10 mouse cellular contexts compared by ENCODE assay signal in genomic region chr6:59022621-59023020, GRCm38 (mm10). TPM values are rescaled to one million over a fixed set of nuclear protein-coding genes. Genes with fewer than 3 reads are reported as not detected.
DNase-seq lines count a peak whose midpoint lies in the region; ATAC-seq and TF ChIP-seq lines count a peak whose summit lies in the region.
"Had no signal": no experiment of that assay in that cellular context is flagged by ENCODE, and none has a peak within 500 bp of the region (broad histone marks: within the 10 kb centered on the region; RNA-seq: fewer than 3 reads in every experiment).

No protein-coding gene starts in this region.

- no peak for TF ChIP-seq CTCF in gastrocnemius, adult 2 months (IDR thresholded peaks at IDR 0.05)
- TF ChIP-seq CTCF in kidney, adult 2 months (conservative IDR thresholded peaks at IDR 0.05; ENCODE audit: insufficient read depth, insufficient read length, low read depth, low read length): no peak

- H3K9me3 ChIP-seq in midbrain, embryonic 14.5 days (ENCODE audit: control insufficient read depth, low read length): no peaks in the 10 kb centered on the region
- no peaks in the 10 kb centered on the region for H3K9me3 ChIP-seq in midbrain, embryonic 11.5 days (ENCODE audit: control insufficient read depth, low read length)

- WGBS in kidney, adult 2 months: 38% methylated on average over 2 of the region's 2 CpGs
- 83% methylated on average over 2 of the region's 2 CpGs for WGBS in midbrain, embryonic 14.5 days
- WGBS in midbrain, embryonic 11.5 days: 93% methylated on average over 2 of the region's 2 CpGs

- peak overlapping the region; percentile 82 for H3K4me3 ChIP-seq in gastrocnemius, adult 2 months
- peak overlapping the region; percentile 21 for H3K4me3 ChIP-seq in kidney, adult 2 months (ENCODE audit: insufficient read depth, low read depth, low read length)
- no peak overlapping the region for H3K4me3 ChIP-seq in midbrain, embryonic 14.5 days (replicated peaks; ENCODE audit: low read depth, low read length)
- H3K4me3 ChIP-seq in midbrain, embryonic 11.5 days (ENCODE audit: low read depth, low read length): no peak overlapping the region

- no peak for ATAC-seq in midbrain, embryonic 14.5 days (ENCODE audit: low FRiP score, low TSS enrichment)
- ATAC-seq in midbrain, embryonic 11.5 days (ENCODE audit: low FRiP score): no peak
- ATAC-seq in megakaryocyte, adult 5-6 weeks (ENCODE audit: poor library complexity, severe bottlenecking): no peak
- no peak for ATAC-seq in erythroblast, adult 5-6 weeks (replicated peaks; ENCODE audit: low FRiP score, poor library complexity, severe bottlenecking)

- peak overlapping the region; percentile 85 for H3K27ac ChIP-seq in gastrocnemius, adult 2 months
- H3K27ac ChIP-seq in kidney, adult 2 months (ENCODE audit: insufficient read depth, low read depth, low read length): peak overlapping the region; percentile 80
- no peak overlapping the region for H3K27ac ChIP-seq in midbrain, embryonic 14.5 days (replicated peaks; ENCODE audit: low read depth, low read length)
- H3K27ac ChIP-seq in midbrain, embryonic 11.5 days (ENCODE audit: low read depth, low read length): no peak overlapping the region

- H3K4me2 ChIP-seq in midbrain, embryonic 14.5 days (ENCODE audit: low read length): peak overlapping the region; percentile 61
- H3K4me2 ChIP-seq in midbrain, embryonic 11.5 days: no peak overlapping the region

- H3K27me3 ChIP-seq in kidney, adult 2 months (replicated peaks; ENCODE audit: control insufficient read depth, insufficient read depth, low read length): no peaks in the 10 kb centered on the region
- H3K27me3 ChIP-seq in midbrain, embryonic 14.5 days (ENCODE audit: control insufficient read depth, insufficient read depth, low read length): no peaks in the 10 kb centered on the region
- H3K27me3 ChIP-seq in midbrain, embryonic 11.5 days (ENCODE audit: control insufficient read depth, insufficient read depth, low read length): no peaks in the 10 kb centered on the region

- no peak for TF ChIP-seq POLR2A in kidney, adult 2 months (IDR thresholded peaks at IDR 0.05; ENCODE audit: low read depth, low read length)

- intact Hi-C loops in gastrocnemius, adult 2 months (cut with DNase I): loop anchor here (5.0 kb wide), 1 partner anchor 95 kb away; no protein-coding TSS in a partner anchor

- no peak overlapping the region for H3K9ac ChIP-seq in midbrain, embryonic 14.5 days (replicated peaks; ENCODE audit: low read length)
- H3K9ac ChIP-seq in midbrain, embryonic 11.5 days (ENCODE audit: low read length): no peak overlapping the region

- H3K36me3 ChIP-seq in kidney, adult 2 months (ENCODE audit: control insufficient read depth, insufficient read depth, low read length): no peaks in the 10 kb centered on the region; the same call in 1 of the 2 replicates
- no peaks in the 10 kb centered on the region for H3K36me3 ChIP-seq in midbrain, embryonic 14.5 days (ENCODE audit: control insufficient read depth, insufficient read depth, low read length)
- H3K36me3 ChIP-seq in midbrain, embryonic 11.5 days (ENCODE audit: control insufficient read depth, insufficient read depth, low read length): no peaks in the 10 kb centered on the region

- DNase-seq in gastrocnemius, adult 2 months: no peak
- no peak for DNase-seq in gastrocnemius, postnatal 10 days
- peak; percentile 25 for DNase-seq in kidney, adult 2 months
- DNase-seq in kidney, postnatal 25 days: no peak
- no peak for DNase-seq in midbrain, embryonic 14.5 days
- no peak for DNase-seq in midbrain, embryonic 11.5 days (ENCODE audit: low spot score, missing footprints)
- DNase-seq: right cerebral cortex, postnatal 4 days had no signal

- peaks cover 13% of the 10 kb centered on the region; the same call in 1 of the 2 replicates for H3K4me1 ChIP-seq in kidney, adult 2 months (ENCODE audit: control insufficient read depth, insufficient read depth, low read length)
- 0 out of 2 replicates have a peak, but pooled peaks cover 13% of the 10 kb centered on the region for H3K4me1 ChIP-seq in midbrain, embryonic 14.5 days (ENCODE audit: control insufficient read depth, insufficient read depth, low read length)
- no peaks in the 10 kb centered on the region for H3K4me1 ChIP-seq in midbrain, embryonic 11.5 days (ENCODE audit: control insufficient read depth, insufficient read depth, low read length)

RNA-seq across cellular contexts. Expression of gene Fam13a, which starts 1.7 kb away (rescaled TPM):
- 10 to 100 TPM in 1 of 2 experiments, 1 to 10 TPM in 1; 7.6 to 12.6 TPM for total RNA-seq in gastrocnemius, adult 2 months (2021)
- 1 to 10 TPM; 9.7 to 9.9 TPM for total RNA-seq in gastrocnemius, postnatal 10 days (2021)
- 21.3 and 22.5 TPM in 2 replicates for polyA plus RNA-seq in kidney, adult 2 months (2012; rRNA removed)
- polyA plus RNA-seq in midbrain, embryonic 14.5 days (2014; fragmentation: Nextera tagmentation; extraction: Ambion mirVana): 7.9 and 10.5 TPM in 2 replicates
- polyA plus RNA-seq in midbrain, embryonic 11.5 days (2014; fragmentation: Nextera tagmentation; extraction: Ambion mirVana): 3.6 and 3.8 TPM in 2 replicates
- 0.07 TPM in 1 of 2 replicates, not detected in the other for total RNA-seq in megakaryocyte, adult 5-6 weeks (2015)
- total RNA-seq in megakaryocyte, adult 5-6 weeks (2017): not detected in 2 replicates
- not detected in 2 replicates for total RNA-seq in erythroblast, adult 5-6 weeks (2015; ENCODE audit: low replicate concordance)
- total RNA-seq in erythroblast, adult 5-6 weeks (2017; ENCODE audit: low replicate concordance): not detected in 2 replicates
- total RNA-seq: megakaryocyte-erythroid progenitor cell, adult 5-6 weeks had no signal

Comparison
In these comparisons a context has a peak if more than half of its experiments do, and no peak if none do; other contexts are left out.
1. H3K27ac ChIP-seq: peak in gastrocnemius, adult 2 months (single experiment) and kidney, adult 2 months (single experiment); none in midbrain, embryonic 14.5 days (single experiment) and midbrain, embryonic 11.5 days (single experiment).
2. H3K4me3 ChIP-seq: peak in gastrocnemius, adult 2 months (single experiment) and kidney, adult 2 months (single experiment); none in midbrain, embryonic 14.5 days (single experiment) and midbrain, embryonic 11.5 days (single experiment).
3. RNA of gene Fam13a, which starts 1.7 kb away (total RNA-seq): 7.6 to 12.6 TPM in gastrocnemius, adult 2 months and 9.7 to 9.9 TPM in gastrocnemius, postnatal 10 days; 0.07 TPM in megakaryocyte, adult 5-6 weeks and not detected in erythroblast, adult 5-6 weeks; every median in the first group is over 4 times any median in the second.